Mouse (Mus musculus): Measurements from ENCODE around the gene Tanc2. TPM values are rescaled to one million over a fixed set of nuclear protein-coding genes. Genes with fewer than 3 reads are reported as not detected.

Gene Tanc2
- 38.5 and 73.4 TPM in 2 replicates for polyA plus RNA-seq (2012; ENCODE audit: insufficient read depth, insufficient read length, low replicate concordance, missing spikeins)

DNA sequence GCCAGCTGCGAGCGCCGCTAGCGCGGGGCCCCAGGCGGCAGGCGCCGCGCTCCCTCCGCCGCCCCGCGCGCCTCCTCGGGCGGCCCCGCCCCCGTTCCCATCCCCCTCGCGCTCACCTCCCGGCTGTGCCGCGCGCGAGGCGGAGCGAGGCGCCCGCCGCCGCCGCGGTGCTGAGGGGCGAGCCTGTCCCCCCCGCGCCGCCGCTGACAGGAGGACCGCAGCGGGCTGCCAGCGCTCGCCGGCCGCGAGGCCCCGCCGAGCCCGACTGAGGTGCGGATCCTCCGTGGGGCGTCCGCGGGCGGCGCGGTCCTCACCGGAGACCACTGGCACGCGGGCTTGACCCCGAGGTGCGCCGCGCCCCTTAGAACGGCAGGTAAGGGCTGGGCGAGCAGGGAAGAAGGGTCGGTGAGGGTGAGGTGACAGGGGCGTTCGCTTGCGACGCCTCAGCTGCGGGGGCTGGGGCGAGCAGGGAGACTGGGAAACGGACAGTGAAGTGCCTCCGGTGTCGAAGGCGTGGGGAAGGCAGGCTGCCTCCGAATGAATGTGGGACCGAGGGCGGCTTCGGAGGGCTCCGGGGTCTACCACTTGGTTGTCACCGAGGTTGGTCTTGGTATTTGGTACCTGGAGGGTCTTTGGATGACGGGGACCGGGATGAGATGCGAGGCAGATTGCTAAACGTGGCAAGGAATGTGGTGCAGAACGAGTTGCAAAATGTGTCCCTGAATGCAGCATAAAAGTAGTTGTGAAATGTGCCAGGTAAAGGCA, at the start of gene Tanc2:
Gene Tanc2 (plus strand): TSS at position 110 of the 765 bp plus-strand sequence.
- Histone ChIP-seq H3K4me3 (ENCODE audit: insufficient read depth, low read depth, low read length) (peak within 1 kb of the TSS; percentile 95), H3K4me1 (ENCODE audit: control insufficient read depth, insufficient read depth, low read length) (no peaks in the 10 kb centered on the region), H3K27ac (ENCODE audit: insufficient read depth, low read depth, low read length) (peak within 1 kb of the TSS; percentile 100)
- TF ChIP-seq CTCF (IDR thresholded peaks at IDR 0.05; ENCODE audit: insufficient read depth, low read depth, low read length), result no peak
- no peak for TF ChIP-seq POLR2A (IDR thresholded peaks at IDR 0.05; ENCODE audit: insufficient read depth, low read depth, low read length)
- 6% methylated on average over 87 of the region's 87 CpGs for WGBS

DNA sequence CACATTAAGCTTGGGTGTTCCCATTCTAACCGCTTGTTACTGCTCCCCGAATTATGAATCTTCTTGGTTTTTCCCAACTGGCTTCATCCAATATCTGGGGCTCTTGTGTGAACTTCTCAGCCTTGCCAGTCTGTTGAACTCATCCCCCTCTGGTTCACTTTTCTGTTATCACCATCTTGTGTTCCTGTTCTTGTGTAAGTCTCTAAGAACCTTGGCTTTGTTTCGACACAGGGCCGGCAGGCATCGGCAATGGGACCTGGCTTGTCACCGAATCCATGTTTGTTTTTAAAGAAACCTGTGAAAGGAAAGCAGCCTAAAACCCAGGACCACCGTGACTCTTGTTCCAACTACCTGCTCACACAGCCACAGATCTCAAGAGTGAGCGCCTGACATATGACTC, 49.0 kb upstream of the Tanc2 start:
- Histone ChIP-seq H3K4me3 (ENCODE audit: insufficient read depth, low read depth, low read length) (no peak overlapping the region), H3K27ac (ENCODE audit: insufficient read depth, low read depth, low read length) (no peak overlapping the region), H3K4me1 (ENCODE audit: control insufficient read depth, insufficient read depth, low read length) (no peaks in the 10 kb centered on the region)
- no peak for TF ChIP-seq CTCF (IDR thresholded peaks at IDR 0.05; ENCODE audit: insufficient read depth, low read depth, low read length)
- no peak for TF ChIP-seq POLR2A (IDR thresholded peaks at IDR 0.05; ENCODE audit: insufficient read depth, low read depth, low read length)
- 97% methylated on average over 8 of the region's 8 CpGs for WGBS

DNA sequence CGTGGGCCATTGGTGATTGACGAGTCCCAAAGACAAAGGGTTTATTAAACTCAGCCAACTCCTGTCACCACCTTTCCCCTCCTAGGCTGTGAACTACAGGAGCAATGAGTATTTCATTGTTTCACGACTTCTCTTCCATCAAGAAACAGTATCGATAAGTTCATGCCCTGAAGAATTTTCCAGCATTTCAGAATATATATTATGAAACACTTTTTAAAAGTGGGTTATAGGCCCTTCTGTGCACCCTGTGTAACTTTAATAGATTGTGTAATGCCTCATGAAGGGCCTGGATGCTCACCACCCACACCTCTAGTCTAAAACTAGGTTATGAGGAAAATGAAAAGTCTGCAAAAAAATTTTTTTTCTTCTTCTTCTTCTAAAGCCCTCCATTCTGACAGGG, 48.4 kb upstream of the Tanc2 start:
- no peaks in the 10 kb centered on the region for H3K4me1 ChIP-seq (ENCODE audit: control insufficient read depth, insufficient read depth, low read length)
- TF ChIP-seq POLR2A (IDR thresholded peaks at IDR 0.05; ENCODE audit: insufficient read depth, low read depth, low read length) (no peak), CTCF (IDR thresholded peaks at IDR 0.05; ENCODE audit: insufficient read depth, low read depth, low read length) (no peak)
- no peak overlapping the region for H3K27ac ChIP-seq (ENCODE audit: insufficient read depth, low read depth, low read length)
- 76% methylated on average over 4 of the region's 4 CpGs for WGBS
- H3K4me3 ChIP-seq (ENCODE audit: insufficient read depth, low read depth, low read length), result no peak overlapping the region

DNA sequence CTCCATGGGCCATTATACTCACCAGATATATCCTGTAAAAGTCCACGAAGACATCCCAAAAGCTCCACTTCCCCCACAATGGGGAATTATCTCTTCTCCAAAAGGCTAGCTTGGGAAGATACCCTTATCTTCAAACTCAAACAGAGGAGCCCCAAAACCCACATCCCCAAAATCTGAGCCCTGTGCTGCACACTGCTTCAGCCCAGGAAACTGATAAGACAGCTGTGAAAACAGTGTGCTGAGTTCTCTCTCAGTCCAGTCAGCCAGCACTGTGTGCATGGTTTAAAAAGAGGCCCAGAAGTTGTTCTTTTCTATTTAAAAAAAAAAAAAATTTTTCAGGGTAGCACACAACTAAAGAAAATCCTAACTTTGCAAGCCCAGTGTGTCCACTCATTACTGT, 47.7 kb upstream of the Tanc2 start:
- H3K27ac ChIP-seq (ENCODE audit: insufficient read depth, low read depth, low read length), result no peak overlapping the region
- WGBS, result 26% methylated on average over 1 of the region's 1 CpGs
- no peak for TF ChIP-seq POLR2A (IDR thresholded peaks at IDR 0.05; ENCODE audit: insufficient read depth, low read depth, low read length)
- no peak for TF ChIP-seq CTCF (IDR thresholded peaks at IDR 0.05; ENCODE audit: insufficient read depth, low read depth, low read length)
- H3K4me3 ChIP-seq (ENCODE audit: insufficient read depth, low read depth, low read length), result no peak overlapping the region
- no peaks in the 10 kb centered on the region for H3K4me1 ChIP-seq (ENCODE audit: control insufficient read depth, insufficient read depth, low read length)

DNA sequence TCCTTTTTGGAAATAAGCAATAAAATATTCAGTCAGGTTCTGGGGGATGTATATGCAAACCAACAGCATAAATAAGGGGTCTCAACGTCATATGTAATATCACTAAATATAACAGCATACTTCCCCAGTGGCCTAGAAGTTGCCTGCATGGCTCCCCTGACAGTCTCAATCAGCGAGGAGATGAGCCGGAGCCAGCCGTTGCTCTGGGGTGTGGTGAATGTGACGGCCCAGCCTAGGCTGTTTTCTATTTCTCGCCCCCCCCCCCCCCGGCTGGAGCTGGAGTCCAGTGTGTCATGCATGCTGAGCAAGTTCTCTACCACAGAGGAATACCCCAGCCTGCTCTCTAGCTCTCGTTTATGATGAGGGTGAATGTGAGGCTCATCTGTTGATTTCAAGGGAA, 44.0 kb upstream of the Tanc2 start:
- no peak overlapping the region for H3K27ac ChIP-seq (ENCODE audit: insufficient read depth, low read depth, low read length)
- TF ChIP-seq CTCF (IDR thresholded peaks at IDR 0.05; ENCODE audit: insufficient read depth, low read depth, low read length), result no peak
- TF ChIP-seq POLR2A (IDR thresholded peaks at IDR 0.05; ENCODE audit: insufficient read depth, low read depth, low read length), result no peak
- H3K4me1 ChIP-seq (ENCODE audit: control insufficient read depth, insufficient read depth, low read length), result no peaks in the 10 kb centered on the region
- 67% methylated on average over 8 of the region's 8 CpGs for WGBS
- H3K4me3 ChIP-seq (ENCODE audit: insufficient read depth, low read depth, low read length), result no peak overlapping the region

DNA sequence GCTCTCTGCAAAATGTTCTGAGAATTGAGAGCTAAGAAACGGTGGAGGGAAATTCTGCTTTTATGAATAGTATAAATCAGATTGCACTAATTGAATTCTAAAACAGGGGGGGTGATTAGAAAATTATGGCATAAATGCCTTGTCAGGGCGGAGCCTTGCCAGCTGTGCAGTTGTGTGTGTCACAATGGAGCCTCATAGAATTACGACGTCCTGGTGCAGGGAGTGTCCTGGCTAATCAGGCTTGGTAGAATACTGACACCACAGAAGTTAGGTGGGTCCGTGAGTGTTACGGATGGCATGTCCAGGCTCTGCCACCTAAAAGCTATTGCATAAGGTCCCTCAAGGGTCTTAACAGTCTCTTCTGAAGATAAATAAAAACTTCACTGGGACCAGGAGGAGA, 43.4 kb upstream of the Tanc2 start:
- TF ChIP-seq CTCF (IDR thresholded peaks at IDR 0.05; ENCODE audit: insufficient read depth, low read depth, low read length) (no peak), POLR2A (IDR thresholded peaks at IDR 0.05; ENCODE audit: insufficient read depth, low read depth, low read length) (no peak)
- WGBS, result 60% methylated on average over 6 of the region's 6 CpGs

DNA sequence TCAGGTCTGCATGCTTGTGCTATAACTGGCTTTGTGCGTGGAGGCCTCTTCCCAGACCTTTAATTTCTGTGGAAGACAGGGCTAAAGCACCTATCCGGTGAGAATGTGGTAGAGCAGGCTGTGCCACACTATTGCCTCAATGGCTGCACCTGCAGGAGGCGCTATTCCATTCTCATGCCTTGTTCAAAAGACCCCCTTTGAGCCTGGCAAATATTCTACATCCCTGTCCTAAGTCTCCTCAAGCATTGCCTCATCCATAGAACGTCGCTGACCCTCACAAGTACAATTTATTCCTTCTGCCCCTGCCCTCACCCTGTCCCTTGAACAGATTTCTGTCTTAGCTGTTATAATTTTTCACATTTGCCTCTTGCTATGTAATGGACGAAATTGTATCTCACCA, 41.4 kb upstream of the Tanc2 start:
- Histone ChIP-seq H3K27ac (ENCODE audit: insufficient read depth, low read depth, low read length) (no peak overlapping the region), H3K4me3 (ENCODE audit: insufficient read depth, low read depth, low read length) (no peak overlapping the region), H3K4me1 (ENCODE audit: control insufficient read depth, insufficient read depth, low read length) (no peaks in the 10 kb centered on the region)
- no peak for TF ChIP-seq POLR2A (IDR thresholded peaks at IDR 0.05; ENCODE audit: insufficient read depth, low read depth, low read length)
- TF ChIP-seq CTCF (IDR thresholded peaks at IDR 0.05; ENCODE audit: insufficient read depth, low read depth, low read length), result no peak
- 92% methylated on average over 6 of the region's 6 CpGs for WGBS

More for the DNA sequence above, 43.4 kb upstream of the Tanc2 start:
- no peak overlapping the region for H3K4me3 ChIP-seq (ENCODE audit: insufficient read depth, low read depth, low read length)
- H3K27ac ChIP-seq (ENCODE audit: insufficient read depth, low read depth, low read length), result no peak overlapping the region
- H3K4me1 ChIP-seq (ENCODE audit: control insufficient read depth, insufficient read depth, low read length), result no peaks in the 10 kb centered on the region

DNA sequence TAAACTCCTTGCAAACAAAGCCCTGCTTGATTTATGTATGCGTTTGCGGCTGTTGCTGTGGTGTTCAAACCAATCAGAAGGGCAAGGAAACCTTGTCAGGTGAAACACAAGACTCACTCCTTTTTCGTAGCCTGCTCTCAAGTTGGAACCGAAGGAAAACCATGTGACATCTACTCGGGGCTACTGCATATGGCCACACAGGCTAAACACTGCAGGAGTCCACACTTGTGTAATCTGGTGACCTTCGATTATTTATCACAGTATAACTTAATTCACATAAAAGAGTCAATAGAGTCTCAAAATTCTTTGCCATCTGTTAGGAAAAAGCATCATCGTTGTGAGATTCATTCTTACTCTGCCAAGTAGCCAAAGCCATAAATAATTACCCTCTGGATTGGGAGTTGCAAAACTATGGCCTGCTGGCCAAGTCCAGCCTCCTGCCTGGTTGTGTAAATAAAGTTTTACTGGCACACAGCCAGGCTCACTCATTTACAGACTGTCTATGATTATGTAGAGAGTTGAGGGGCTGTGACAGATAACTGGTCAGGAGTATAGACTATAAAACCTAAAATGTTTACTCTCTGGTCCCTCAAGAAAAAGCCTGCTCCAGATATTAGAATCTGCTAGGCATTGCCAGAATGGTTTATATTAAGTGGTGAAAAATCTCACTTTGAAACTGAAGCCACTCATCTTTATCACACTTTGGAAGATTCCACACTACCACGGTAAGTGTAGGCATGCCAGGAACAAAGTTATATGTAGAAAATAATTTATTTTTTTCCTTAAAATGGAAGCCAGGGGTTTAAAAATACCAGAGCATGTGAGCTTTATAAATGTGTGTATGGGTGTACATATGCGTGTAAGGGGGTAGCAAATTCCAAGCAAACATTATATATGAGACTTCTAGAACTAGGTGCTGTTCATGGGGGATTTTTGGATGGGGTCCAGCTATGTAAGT, 40.3 kb upstream of the Tanc2 start:
- TF ChIP-seq CTCF (IDR thresholded peaks at IDR 0.05; ENCODE audit: insufficient read depth, low read depth, low read length) (no peak), POLR2A (IDR thresholded peaks at IDR 0.05; ENCODE audit: insufficient read depth, low read depth, low read length) (no peak)
- Histone ChIP-seq H3K4me1 (ENCODE audit: control insufficient read depth, insufficient read depth, low read length) (no peaks in the 10 kb centered on the region), H3K4me3 (ENCODE audit: insufficient read depth, low read depth, low read length) (no peak overlapping the region), H3K27ac (ENCODE audit: insufficient read depth, low read depth, low read length) (no peak overlapping the region)
- 73% methylated on average over 9 of the region's 9 CpGs for WGBS

DNA sequence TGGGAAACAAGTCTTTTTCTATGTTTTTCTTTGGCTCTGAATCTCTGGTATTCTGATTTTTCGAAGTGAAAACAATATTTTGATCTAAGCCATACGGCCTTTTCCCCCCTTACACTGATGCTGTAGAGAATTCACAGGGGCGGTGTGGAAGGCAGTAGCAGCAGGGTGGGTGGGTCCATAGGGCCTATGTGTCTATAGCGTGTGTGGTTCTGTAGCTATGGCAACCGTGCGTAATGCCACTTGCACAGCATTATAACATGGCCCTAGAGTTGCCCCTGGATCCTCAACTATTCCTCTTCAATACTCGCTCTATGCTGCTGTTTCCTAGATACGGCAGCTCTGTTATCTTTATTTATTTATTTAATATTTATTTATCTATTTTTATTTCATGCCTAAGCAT, 32.5 kb upstream of the Tanc2 start:
- Histone ChIP-seq H3K4me3 (ENCODE audit: insufficient read depth, low read depth, low read length) (no peak overlapping the region), H3K4me1 (ENCODE audit: control insufficient read depth, insufficient read depth, low read length) (peaks cover 4% of the 10 kb centered on the region; the same call in 1 of the 2 replicates), H3K27ac (ENCODE audit: insufficient read depth, low read depth, low read length) (no peak overlapping the region)
- WGBS, result 56% methylated on average over 8 of the region's 8 CpGs
- TF ChIP-seq CTCF (IDR thresholded peaks at IDR 0.05; ENCODE audit: insufficient read depth, low read depth, low read length) (no peak), POLR2A (IDR thresholded peaks at IDR 0.05; ENCODE audit: insufficient read depth, low read depth, low read length) (no peak)

Measured in olfactory bulb, adult 2 months (tissue).